Mouse (Mus musculus): ENCODE measurements at regions not wholly inside any gene's neighbourhood (a gene's known extent, or its start where the extent isn't known, plus 50 kb on each side); places are given as distances from the start of the nearest gene placed in this dataset.

- TF ChIP-seq CTCF (IDR thresholded peaks at IDR 0.05; ENCODE audit: low read depth, low read length), result no peak
- TF ChIP-seq POLR2A (IDR thresholded peaks at IDR 0.05; ENCODE audit: insufficient read depth, low read length), result no peak
- no peak for TF ChIP-seq EP300 (IDR thresholded peaks at IDR 0.05; ENCODE audit: insufficient read depth, low read depth, low read length)
Observed at GRCm38 (mm10) chr10:95066774-95067173, 122.1 kb upstream of the Plxnc1 start.

Measured in ES-Bruce4 (cell line).